Mouse (Mus musculus): ENCODE data around the gene Fkbp2.

GRCm38 (mm10) chr19:6956461-6956860 lies 23.8 kb downstream of the Fkbp2 start:
- TF ChIP-seq CTCF (IDR thresholded peaks at IDR 0.05; ENCODE audit: low read depth, low read length) (no peak), POLR2A (IDR thresholded peaks at IDR 0.05; ENCODE audit: extremely low read depth, insufficient read depth, low read length) (no peak)
